Mouse (Mus musculus): ENCODE results near the gene Atxn1. TPM values are rescaled to one million over a fixed set of nuclear protein-coding genes. Genes with fewer than 3 reads are reported as not detected.

Gene Atxn1
- total and polyA plus RNA-seq, 2 experiments from 2014 or later: 8.6 to 44.6 TPM

DNA sequence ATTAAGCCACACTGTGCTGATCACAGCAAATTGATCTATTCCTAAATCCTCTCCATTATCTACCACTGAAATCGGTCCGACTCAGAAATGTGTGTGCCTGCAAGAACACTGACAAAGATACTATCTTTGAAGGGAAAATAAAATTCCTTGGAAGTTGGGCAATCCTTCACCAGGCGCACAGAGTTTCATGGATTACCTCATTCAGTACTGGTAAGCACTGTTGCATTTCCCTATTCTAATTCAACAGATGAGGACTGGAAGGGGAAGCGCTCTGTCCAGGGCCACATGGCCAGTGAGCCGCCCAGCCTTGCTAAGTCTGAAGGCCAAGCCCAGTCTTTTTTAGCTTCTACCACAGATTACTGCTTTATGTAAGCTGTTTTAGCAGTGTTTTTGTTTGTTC lies 339.1 kb downstream of the Atxn1 start:
- Histone ChIP-seq H3K36me3 (ENCODE audit: insufficient read depth, low read length) (no peaks in the 10 kb centered on the region), H3K4me3 (ENCODE audit: low read length) (no peak overlapping the region), H3K4me1 (ENCODE audit: insufficient read depth, low read length) (no peaks in the 10 kb centered on the region), H3K9me3 (ENCODE audit: low read length) (no peaks in the 10 kb centered on the region), H3K9ac (replicated peaks; ENCODE audit: low read length) (no peak overlapping the region), H3K27ac (no peak overlapping the region), H3K4me2 (ENCODE audit: low read depth, low read length) (no peak overlapping the region), H3K27me3 (ENCODE audit: insufficient read depth, low read length) (no peaks in the 10 kb centered on the region)
- DNase-seq (ENCODE audit: low spot score) (no peak), ATAC-seq (no peak)
- TF ChIP-seq CTCF (IDR thresholded peaks at IDR 0.05; ENCODE audit: low read depth): no peak
- WGBS: 95% methylated on average over 5 of the region's 5 CpGs

DNA sequence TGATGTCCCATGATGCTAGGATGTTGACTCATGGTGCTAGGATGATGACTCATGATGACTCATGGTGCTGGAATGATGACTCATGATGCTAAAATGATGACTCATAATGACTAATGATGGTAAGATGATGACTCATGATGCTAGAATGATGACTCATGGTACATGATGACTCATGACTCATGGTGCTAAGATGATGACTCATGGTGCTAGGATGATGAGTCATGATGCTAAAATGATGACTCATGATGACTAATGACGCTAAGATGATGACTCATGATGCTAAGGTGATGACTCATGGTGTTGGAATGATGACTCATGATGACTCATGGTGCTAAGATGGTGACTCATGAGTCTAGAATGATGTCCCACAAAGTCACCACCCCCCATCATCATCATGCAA lies 341.0 kb downstream of the Atxn1 start:
- H3K4me1 ChIP-seq (ENCODE audit: insufficient read depth, low read length): no peaks in the 10 kb centered on the region
- no peaks in the 10 kb centered on the region for H3K36me3 ChIP-seq (ENCODE audit: insufficient read depth, low read length)
- no peaks in the 10 kb centered on the region for H3K27me3 ChIP-seq (ENCODE audit: insufficient read depth, low read length)
- TF ChIP-seq CTCF (IDR thresholded peaks at IDR 0.05; ENCODE audit: low read depth): no peak
- no peak for DNase-seq (ENCODE audit: low spot score)
- no peak overlapping the region for H3K9ac ChIP-seq (replicated peaks; ENCODE audit: low read length)
- 83% methylated on average over 1 of the region's 1 CpGs for WGBS
- no peak overlapping the region for H3K27ac ChIP-seq
- H3K9me3 ChIP-seq (ENCODE audit: low read length): no peaks in the 10 kb centered on the region
- no peak for ATAC-seq
- no peak overlapping the region for H3K4me3 ChIP-seq (ENCODE audit: low read length)
- H3K4me2 ChIP-seq (ENCODE audit: low read depth, low read length): no peak overlapping the region

DNA sequence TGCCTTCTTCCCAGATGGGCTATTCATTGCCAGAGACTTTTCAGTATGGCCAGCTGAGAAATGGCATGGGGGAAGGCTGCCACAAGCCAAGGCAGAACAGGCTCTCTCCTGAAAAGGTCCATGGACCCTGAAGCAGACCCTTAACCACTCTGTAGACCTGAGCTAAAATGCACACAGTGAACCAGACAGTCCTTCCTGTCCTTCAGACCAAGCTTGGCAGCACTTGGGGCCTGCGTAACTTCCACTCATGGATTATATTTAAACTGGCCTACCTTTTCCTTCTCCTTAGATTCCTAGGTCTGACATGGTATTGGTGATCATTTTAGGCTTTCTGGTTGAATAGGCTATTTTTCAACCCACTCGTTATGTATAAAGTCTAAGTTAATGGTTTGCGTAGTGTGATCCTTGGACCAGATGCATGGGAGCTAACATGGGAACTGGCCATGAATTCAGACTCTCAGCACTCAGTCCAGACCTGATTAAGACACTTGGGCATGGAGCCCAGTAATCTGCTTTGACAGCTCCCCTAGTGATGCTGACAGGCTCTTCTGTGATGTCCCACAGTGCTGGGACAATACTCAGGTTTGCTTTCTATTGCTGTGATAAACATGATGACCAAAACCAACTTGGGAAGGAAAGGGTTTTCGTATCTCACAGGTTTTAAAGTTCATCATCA lies 341.8 kb downstream of the Atxn1 start:
- Histone ChIP-seq H3K9ac (replicated peaks; ENCODE audit: low read length) (no peak overlapping the region), H3K4me3 (ENCODE audit: low read length) (no peak overlapping the region), H3K9me3 (ENCODE audit: low read length) (no peaks in the 10 kb centered on the region), H3K4me1 (ENCODE audit: insufficient read depth, low read length) (no peaks in the 10 kb centered on the region), H3K4me2 (ENCODE audit: low read depth, low read length) (no peak overlapping the region), H3K36me3 (ENCODE audit: insufficient read depth, low read length) (no peaks in the 10 kb centered on the region), H3K27me3 (ENCODE audit: insufficient read depth, low read length) (no peaks in the 10 kb centered on the region), H3K27ac (no peak overlapping the region)
- ATAC-seq: no peak
- TF ChIP-seq CTCF (IDR thresholded peaks at IDR 0.05; ENCODE audit: low read depth): no peak
- no peak for DNase-seq (ENCODE audit: low spot score)
- WGBS: 80% methylated on average over 4 of the region's 4 CpGs

DNA sequence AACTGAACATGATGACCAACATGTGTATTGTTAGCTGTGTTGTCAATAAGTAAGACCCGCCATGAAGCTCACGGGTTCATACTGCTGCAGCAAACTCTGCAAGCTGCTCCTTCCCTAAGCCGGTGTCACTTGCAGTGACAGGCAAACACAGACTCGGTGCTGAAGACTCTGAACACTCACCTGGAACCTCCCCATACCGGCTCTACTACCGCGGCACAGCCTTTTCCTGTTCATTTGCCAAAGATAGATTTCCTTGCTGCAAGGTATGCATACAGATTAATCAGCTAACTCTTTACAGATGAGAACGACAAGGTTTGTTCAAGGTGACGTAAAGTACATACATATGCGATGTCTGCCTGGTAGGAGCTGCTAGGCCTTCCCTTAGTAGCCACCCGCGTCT lies 344.1 kb downstream of the Atxn1 start:
- H3K9ac ChIP-seq (replicated peaks; ENCODE audit: low read length): no peak overlapping the region
- H3K4me2 ChIP-seq (ENCODE audit: low read depth, low read length): no peak overlapping the region
- H3K4me1 ChIP-seq (ENCODE audit: insufficient read depth, low read length): no peaks in the 10 kb centered on the region
- H3K27ac ChIP-seq: no peak overlapping the region
- ATAC-seq (no peak), DNase-seq (ENCODE audit: low spot score) (no peak)
- no peaks in the 10 kb centered on the region for H3K36me3 ChIP-seq (ENCODE audit: insufficient read depth, low read length)
- H3K27me3 ChIP-seq (ENCODE audit: insufficient read depth, low read length): no peaks in the 10 kb centered on the region
- no peaks in the 10 kb centered on the region for H3K9me3 ChIP-seq (ENCODE audit: low read length)
- no peak overlapping the region for H3K4me3 ChIP-seq (ENCODE audit: low read length)
- 83% methylated on average over 12 of the region's 12 CpGs for WGBS
- TF ChIP-seq CTCF (IDR thresholded peaks at IDR 0.05; ENCODE audit: low read depth): no peak

DNA sequence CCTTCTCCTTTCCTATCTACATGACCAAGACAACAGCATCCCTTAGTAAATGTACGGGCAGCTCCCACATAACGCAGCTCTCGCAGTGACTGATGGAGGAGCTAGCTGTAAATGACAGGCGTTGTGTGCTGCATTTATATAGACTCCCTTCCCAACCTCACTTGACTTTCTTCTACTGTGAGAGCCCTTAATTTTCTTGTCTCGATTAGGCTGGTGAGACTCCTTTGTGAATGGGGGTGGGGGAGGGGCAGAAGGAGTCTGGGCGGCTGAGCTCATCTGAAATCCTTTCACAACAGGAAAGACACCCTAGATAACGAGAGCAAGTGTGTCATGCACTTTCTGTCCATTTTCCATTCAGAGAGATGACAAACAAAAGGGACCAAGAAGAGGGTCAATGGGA lies 344.5 kb downstream of the Atxn1 start:
- 51% methylated on average over 7 of the region's 7 CpGs for WGBS
- no peak for DNase-seq (ENCODE audit: low spot score)
- no peaks in the 10 kb centered on the region for H3K27me3 ChIP-seq (ENCODE audit: insufficient read depth, low read length)
- H3K4me1 ChIP-seq (ENCODE audit: insufficient read depth, low read length): no peaks in the 10 kb centered on the region
- no peak overlapping the region for H3K4me3 ChIP-seq (ENCODE audit: low read length)
- no peaks in the 10 kb centered on the region for H3K36me3 ChIP-seq (ENCODE audit: insufficient read depth, low read length)
- no peak for ATAC-seq
- no peak overlapping the region for H3K9ac ChIP-seq (replicated peaks; ENCODE audit: low read length)
- no peak for TF ChIP-seq CTCF (IDR thresholded peaks at IDR 0.05; ENCODE audit: low read depth)
- no peak overlapping the region for H3K27ac ChIP-seq
- H3K4me2 ChIP-seq (ENCODE audit: low read depth, low read length): no peak overlapping the region
- no peaks in the 10 kb centered on the region for H3K9me3 ChIP-seq (ENCODE audit: low read length)

DNA sequence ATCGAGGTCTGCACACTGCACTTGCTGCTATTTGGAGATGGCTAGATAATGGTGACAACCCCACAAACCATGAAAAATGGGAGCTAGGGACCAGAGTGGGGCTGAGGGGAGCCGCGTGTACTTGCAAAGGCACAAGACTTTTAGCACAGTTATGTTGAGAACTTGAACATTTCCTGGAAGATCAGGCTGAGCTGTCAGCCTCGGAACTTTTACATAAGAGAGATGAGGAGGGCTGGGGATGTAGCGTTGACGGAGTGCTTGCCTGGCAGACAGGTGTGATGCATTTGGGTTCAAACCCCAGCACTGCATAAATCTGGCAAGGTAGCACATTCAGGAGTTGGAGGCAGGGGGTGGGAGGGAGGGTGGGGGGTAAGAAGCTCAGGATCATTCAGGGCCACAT lies 346.8 kb downstream of the Atxn1 start:
- no peak for TF ChIP-seq CTCF (IDR thresholded peaks at IDR 0.05; ENCODE audit: low read depth)
- no peaks in the 10 kb centered on the region for H3K9me3 ChIP-seq (ENCODE audit: low read length)
- WGBS: 83% methylated on average over 6 of the region's 6 CpGs

DNA sequence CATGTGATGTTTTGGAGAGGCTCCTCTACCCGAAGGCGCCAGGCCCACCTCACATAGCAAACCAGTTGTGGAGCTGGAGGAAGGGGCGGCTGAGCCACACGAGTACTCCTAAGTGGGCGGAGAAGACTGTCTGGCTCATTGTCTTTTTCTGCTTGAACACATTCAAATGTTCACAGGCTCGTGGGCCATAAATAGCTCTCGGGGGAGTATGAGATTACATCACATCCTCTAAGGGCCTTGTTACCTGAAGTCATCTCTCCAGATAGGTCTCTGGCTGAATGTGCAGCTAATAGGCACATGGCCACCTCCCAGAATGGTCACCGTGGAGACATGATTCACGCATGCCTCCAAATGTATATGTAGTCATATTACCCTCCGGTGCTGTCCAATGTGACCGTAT lies 350.0 kb downstream of the Atxn1 start:
- H3K9me3 ChIP-seq (ENCODE audit: low read length): no peaks in the 10 kb centered on the region
- H3K36me3 ChIP-seq (ENCODE audit: insufficient read depth, low read length): no peaks in the 10 kb centered on the region
- no peaks in the 10 kb centered on the region for H3K4me1 ChIP-seq (ENCODE audit: insufficient read depth, low read length)
- DNase-seq (ENCODE audit: low spot score) (no peak), ATAC-seq (no peak)
- no peaks in the 10 kb centered on the region for H3K27me3 ChIP-seq (ENCODE audit: insufficient read depth, low read length)
- no peak overlapping the region for H3K27ac ChIP-seq
- no peak overlapping the region for H3K4me2 ChIP-seq (ENCODE audit: low read depth, low read length)
- no peak overlapping the region for H3K4me3 ChIP-seq (ENCODE audit: low read length)
- no peak overlapping the region for H3K9ac ChIP-seq (replicated peaks; ENCODE audit: low read length)
- WGBS: 63% methylated on average over 11 of the region's 11 CpGs
- no peak for TF ChIP-seq CTCF (IDR thresholded peaks at IDR 0.05; ENCODE audit: low read depth)

More for the DNA sequence above, 346.8 kb downstream of the Atxn1 start:
- Histone ChIP-seq H3K36me3 (ENCODE audit: insufficient read depth, low read length) (no peaks in the 10 kb centered on the region), H3K27me3 (ENCODE audit: insufficient read depth, low read length) (no peaks in the 10 kb centered on the region), H3K4me2 (ENCODE audit: low read depth, low read length) (no peak overlapping the region), H3K27ac (no peak overlapping the region), H3K9ac (replicated peaks; ENCODE audit: low read length) (no peak overlapping the region), H3K4me3 (ENCODE audit: low read length) (no peak overlapping the region), H3K4me1 (ENCODE audit: insufficient read depth, low read length) (no peaks in the 10 kb centered on the region)
- DNase-seq (ENCODE audit: low spot score) (no peak), ATAC-seq (no peak)

Measured in hindbrain, postnatal 0 days (tissue).